Mouse (Mus musculus): Measurements from ENCODE around the gene Plrg1. TPM values are rescaled to one million over a fixed set of nuclear protein-coding genes. Genes with fewer than 3 reads are reported as not detected.

The Plrg1 gene
- polyA plus RNA-seq, 1 experiment: 21.1 TPM

- TF ChIP-seq POLR2A (IDR thresholded peaks at IDR 0.05; ENCODE audit: low read depth, low read length) (no peak), CTCF (IDR thresholded peaks at IDR 0.05; ENCODE audit: extremely low read depth, insufficient read depth, insufficient read length, insufficient replicate concordance) (no peak)
These were observed 25.0 kb upstream of the Plrg1 start for GRCm38 (mm10) chr3:83030331-83030730.

GRCm38 (mm10) chr3:83032746-83033308, 22.5 kb upstream of the Plrg1 start:
- no peak for DNase-seq (ENCODE audit: low read depth in 1 of 2, low spot score in 2 of 2)
- Histone ChIP-seq H3K27me3 (ENCODE audit: control insufficient read depth, insufficient read depth, low read length) (no peaks in the 10 kb centered on the region), H3K4me1 (ENCODE audit: control insufficient read depth, insufficient read depth, insufficient read length) (no peaks in the 10 kb centered on the region), H3K36me3 (ENCODE audit: control insufficient read depth, insufficient read depth, low read length) (no peaks in the 10 kb centered on the region), H3K27ac (ENCODE audit: insufficient read depth, low read length) (no peak overlapping the region), H3K4me3 (ENCODE audit: extremely low read depth, insufficient read depth, insufficient read length) (no peak overlapping the region)
- 53% methylated on average over 13 of the region's 13 CpGs for WGBS
- TF ChIP-seq POLR2A (IDR thresholded peaks at IDR 0.05; ENCODE audit: low read depth, low read length): no peak
- TF ChIP-seq CTCF (IDR thresholded peaks at IDR 0.05; ENCODE audit: extremely low read depth, insufficient read depth, insufficient read length, insufficient replicate concordance): no peak

More at GRCm38 (mm10) chr3:83030331-83030730, 25.0 kb upstream of the Plrg1 start:
- no peaks in the 10 kb centered on the region for H3K36me3 ChIP-seq (ENCODE audit: control insufficient read depth, insufficient read depth, low read length)
- H3K4me1 ChIP-seq (ENCODE audit: control insufficient read depth, insufficient read depth, insufficient read length): no peaks in the 10 kb centered on the region
- no peak for DNase-seq (ENCODE audit: low read depth in 1 of 2, low spot score in 2 of 2)
- H3K27me3 ChIP-seq (ENCODE audit: control insufficient read depth, insufficient read depth, low read length): no peaks in the 10 kb centered on the region
- H3K4me3 ChIP-seq (ENCODE audit: extremely low read depth, insufficient read depth, insufficient read length): no peak overlapping the region
- WGBS: 88% methylated on average over 4 of the region's 4 CpGs
- no peak overlapping the region for H3K27ac ChIP-seq (ENCODE audit: insufficient read depth, low read length)

- Histone ChIP-seq H3K36me3 (ENCODE audit: control insufficient read depth, insufficient read depth, low read length) (no peaks in the 10 kb centered on the region), H3K27ac (ENCODE audit: insufficient read depth, low read length) (no peak overlapping the region), H3K4me1 (ENCODE audit: control insufficient read depth, insufficient read depth, insufficient read length) (no peaks in the 10 kb centered on the region), H3K27me3 (ENCODE audit: control insufficient read depth, insufficient read depth, low read length) (no peaks in the 10 kb centered on the region), H3K4me3 (ENCODE audit: extremely low read depth, insufficient read depth, insufficient read length) (no peak overlapping the region)
- WGBS: 86% methylated on average over 8 of the region's 8 CpGs
- no peak for TF ChIP-seq POLR2A (IDR thresholded peaks at IDR 0.05; ENCODE audit: low read depth, low read length)
- no peak for TF ChIP-seq CTCF (IDR thresholded peaks at IDR 0.05; ENCODE audit: extremely low read depth, insufficient read depth, insufficient read length, insufficient replicate concordance)
- no peak for DNase-seq (ENCODE audit: low read depth in 1 of 2, low spot score in 2 of 2)
These were observed 21.5 kb upstream of the Plrg1 start for GRCm38 (mm10) chr3:83033801-83034200.

GRCm38 (mm10) chr3:83038865-83039264, 16.5 kb upstream of the Plrg1 start:
- DNase-seq (ENCODE audit: low read depth in 1 of 2, low spot score in 2 of 2): no peak
- Histone ChIP-seq H3K36me3 (ENCODE audit: control insufficient read depth, insufficient read depth, low read length) (no peaks in the 10 kb centered on the region), H3K4me1 (ENCODE audit: control insufficient read depth, insufficient read depth, insufficient read length) (no peaks in the 10 kb centered on the region), H3K27ac (ENCODE audit: insufficient read depth, low read length) (no peak overlapping the region), H3K27me3 (ENCODE audit: control insufficient read depth, insufficient read depth, low read length) (no peaks in the 10 kb centered on the region), H3K4me3 (ENCODE audit: extremely low read depth, insufficient read depth, insufficient read length) (no peak overlapping the region)
- 88% methylated on average over 2 of the region's 2 CpGs for WGBS
- TF ChIP-seq CTCF (IDR thresholded peaks at IDR 0.05; ENCODE audit: extremely low read depth, insufficient read depth, insufficient read length, insufficient replicate concordance): no peak
- TF ChIP-seq POLR2A (IDR thresholded peaks at IDR 0.05; ENCODE audit: low read depth, low read length): no peak

GRCm38 (mm10) chr3:83039666-83040065, 15.7 kb upstream of the Plrg1 start:
- no peaks in the 10 kb centered on the region for H3K27me3 ChIP-seq (ENCODE audit: control insufficient read depth, insufficient read depth, low read length)
- H3K4me3 ChIP-seq (ENCODE audit: extremely low read depth, insufficient read depth, insufficient read length): no peak overlapping the region
- 86% methylated on average over 4 of the region's 4 CpGs for WGBS
- no peaks in the 10 kb centered on the region for H3K4me1 ChIP-seq (ENCODE audit: control insufficient read depth, insufficient read depth, insufficient read length)
- no peak overlapping the region for H3K27ac ChIP-seq (ENCODE audit: insufficient read depth, low read length)
- DNase-seq (ENCODE audit: low read depth in 1 of 2, low spot score in 2 of 2): no peak
- TF ChIP-seq CTCF (IDR thresholded peaks at IDR 0.05; ENCODE audit: extremely low read depth, insufficient read depth, insufficient read length, insufficient replicate concordance) (no peak), POLR2A (IDR thresholded peaks at IDR 0.05; ENCODE audit: low read depth, low read length) (no peak)
- no peaks in the 10 kb centered on the region for H3K36me3 ChIP-seq (ENCODE audit: control insufficient read depth, insufficient read depth, low read length)

GRCm38 (mm10) chr3:83042451-83042850, 12.9 kb upstream of the Plrg1 start:
- 90% methylated on average over 5 of the region's 5 CpGs for whole genome bisulfite sequencing
- DNase-seq (ENCODE audit: low read depth in 1 of 2, low spot score in 2 of 2): no peak
- H3K36me3 ChIP-seq (ENCODE audit: control insufficient read depth, insufficient read depth, low read length): no peaks in the 10 kb centered on the region
- H3K4me3 ChIP-seq (ENCODE audit: extremely low read depth, insufficient read depth, insufficient read length): no peak overlapping the region
- H3K27me3 ChIP-seq (ENCODE audit: control insufficient read depth, insufficient read depth, low read length): no peaks in the 10 kb centered on the region
- TF ChIP-seq POLR2A (IDR thresholded peaks at IDR 0.05; ENCODE audit: low read depth, low read length) (no peak), CTCF (IDR thresholded peaks at IDR 0.05; ENCODE audit: extremely low read depth, insufficient read depth, insufficient read length, insufficient replicate concordance) (no peak)
- no peaks in the 10 kb centered on the region for H3K4me1 ChIP-seq (ENCODE audit: control insufficient read depth, insufficient read depth, insufficient read length)
- H3K27ac ChIP-seq (ENCODE audit: insufficient read depth, low read length): no peak overlapping the region

GRCm38 (mm10) chr3:83046649-83047048, 8.7 kb upstream of the Plrg1 start:
- H3K4me3 ChIP-seq (ENCODE audit: extremely low read depth, insufficient read depth, insufficient read length): no peak overlapping the region
- 85% methylated on average over 11 of the region's 11 CpGs for WGBS
- no peaks in the 10 kb centered on the region for H3K27me3 ChIP-seq (ENCODE audit: control insufficient read depth, insufficient read depth, low read length)
- H3K4me1 ChIP-seq (ENCODE audit: control insufficient read depth, insufficient read depth, insufficient read length): no peaks in the 10 kb centered on the region
- H3K36me3 ChIP-seq (ENCODE audit: control insufficient read depth, insufficient read depth, low read length): no peaks in the 10 kb centered on the region
- TF ChIP-seq CTCF (IDR thresholded peaks at IDR 0.05; ENCODE audit: extremely low read depth, insufficient read depth, insufficient read length, insufficient replicate concordance): no peak
- TF ChIP-seq POLR2A (IDR thresholded peaks at IDR 0.05; ENCODE audit: low read depth, low read length): no peak
- no peak overlapping the region for H3K27ac ChIP-seq (ENCODE audit: insufficient read depth, low read length)
- DNase-seq (ENCODE audit: low read depth in 1 of 2, low spot score in 2 of 2): no peak

All from spleen, adult 2 months (tissue).